Mouse (Mus musculus): ENCODE measurements around the gene Krt20.

DNA sequence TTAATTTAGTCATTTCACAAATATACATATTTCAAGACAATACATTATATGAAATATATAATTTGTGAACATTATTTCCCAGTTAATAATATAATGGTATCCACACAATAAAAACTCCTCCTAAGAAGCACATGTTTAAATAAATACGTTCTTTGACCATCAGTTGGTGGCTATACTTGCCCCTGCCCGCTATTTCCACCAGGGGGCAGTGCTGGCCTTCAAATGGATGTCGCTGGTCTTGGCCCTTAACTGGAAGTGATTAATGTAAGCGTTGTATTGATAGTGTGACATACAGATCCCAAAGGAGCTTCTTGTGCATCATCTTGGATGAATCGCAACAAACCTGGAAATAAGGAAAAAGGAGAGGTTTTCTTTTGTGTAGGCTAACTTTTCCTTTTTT lies 58.4 kb downstream of the Krt20 start:
- no peak for TF ChIP-seq POLR2A (IDR thresholded peaks at IDR 0.05; ENCODE audit: control insufficient read depth, extremely low read depth, insufficient read depth, low read length, poor library complexity)
- no peak; the same call in 1 of the 2 replicates for TF ChIP-seq CTCF (IDR thresholded peaks at IDR 0.05; ENCODE audit: borderline replicate concordance, control insufficient read depth, extremely low read depth, insufficient read depth, low read length, poor library complexity)

All from thymus, adult 2 months (tissue).